Mouse (Mus musculus): ENCODE measurements at regions not wholly inside any gene's neighbourhood (a gene's known extent, or its start where the extent isn't known, plus 50 kb on each side); places are given as distances from the start of the nearest gene placed in this dataset.
A peak's percentile ranks its signal among the peaks of the same experiment; 100 is the strongest.

DNA sequence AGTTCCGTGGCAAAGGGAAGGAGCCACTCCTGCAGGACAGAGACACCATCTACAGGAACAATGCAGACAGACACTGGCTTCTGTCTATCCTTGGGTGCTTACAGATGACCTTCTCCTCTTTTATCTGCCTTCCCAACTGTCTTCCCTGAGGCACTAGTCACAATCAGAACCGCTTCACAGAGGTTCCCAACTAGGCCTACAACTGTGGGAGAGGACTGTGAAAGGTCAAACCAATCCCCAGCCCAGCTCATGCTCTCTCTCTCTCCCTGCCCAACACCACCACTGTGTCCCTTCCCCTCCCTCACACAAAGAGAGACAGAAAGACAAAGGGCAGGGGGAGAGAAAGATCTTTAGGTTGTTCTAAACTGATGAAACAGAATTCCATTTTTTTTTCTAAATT, 61.3 kb downstream of the Tmem17 start:
- H3K27me3 ChIP-seq (ENCODE audit: control insufficient read depth, insufficient read depth, insufficient read length), result no peaks in the 10 kb centered on the region
- TF ChIP-seq REST (IDR thresholded peaks at IDR 0.05; ENCODE audit: insufficient read depth, insufficient read length), result no peak
- TF ChIP-seq TCF12 (IDR thresholded peaks at IDR 0.05; ENCODE audit: insufficient read depth, poor library complexity, severe bottlenecking), result no peak
- TF ChIP-seq USF1 (IDR thresholded peaks at IDR 0.05; ENCODE audit: low read depth), result no peak
- no peak for TF ChIP-seq MAX (IDR thresholded peaks at IDR 0.05; ENCODE audit: low read depth)
- TF ChIP-seq POLR2A (IDR thresholded peaks at IDR 0.05; ENCODE audit: insufficient read length, low read depth), result no peak
- no peak for TF ChIP-seq SRF (IDR thresholded peaks at IDR 0.05; ENCODE audit: control insufficient read depth, insufficient read length, low read depth)
- TF ChIP-seq MYOG (IDR thresholded peaks at IDR 0.05; ENCODE audit: control insufficient read depth in 1 of 3, insufficient read depth in 1 of 3, insufficient read length in 2 of 3, low read depth in 2 of 3), result no peak

DNA sequence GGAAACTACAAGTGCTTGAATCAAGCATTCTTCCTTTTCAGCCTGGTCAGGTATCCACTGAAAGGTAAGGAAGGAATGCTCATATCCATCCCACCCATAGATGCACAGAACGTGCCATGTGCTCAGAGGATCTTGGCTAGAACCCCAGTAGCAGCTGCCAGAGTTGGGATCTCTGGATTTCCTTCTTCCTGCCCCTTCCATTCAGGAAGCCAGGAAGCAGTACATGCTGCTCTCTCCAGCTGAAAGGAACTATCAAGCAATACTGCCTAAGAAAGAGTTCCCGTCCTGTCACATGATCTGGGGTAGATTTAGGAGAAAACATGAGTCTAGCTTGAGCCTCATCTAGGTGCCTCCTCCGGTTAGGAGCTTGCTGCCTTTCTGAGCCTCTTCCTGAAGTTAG, 61.9 kb downstream of the Tmem17 start:
- H3K4me3 ChIP-seq, result no peak overlapping the region
- H3K4me2 ChIP-seq (ENCODE audit: low read depth), result no peak overlapping the region
- no peaks in the 10 kb centered on the region for H3K79me2 ChIP-seq (ENCODE audit: control insufficient read depth, insufficient read depth)
- TF ChIP-seq POLR2A (IDR thresholded peaks at IDR 0.05; ENCODE audit: insufficient read length, low read depth), result no peak
- no peak for TF ChIP-seq E2F4 (IDR thresholded peaks at IDR 0.05; ENCODE audit: insufficient read depth)
- TF ChIP-seq SRF (IDR thresholded peaks at IDR 0.05; ENCODE audit: control insufficient read depth, insufficient read length, low read depth), result no peak
- no peak for TF ChIP-seq USF1 (IDR thresholded peaks at IDR 0.05; ENCODE audit: low read depth)
- no peak for TF ChIP-seq MYOD1 (IDR thresholded peaks at IDR 0.05; ENCODE audit: control insufficient read depth in 1 of 3, insufficient read length in 2 of 3, low read depth in 2 of 3)
- no peak for TF ChIP-seq REST (IDR thresholded peaks at IDR 0.05; ENCODE audit: insufficient read depth, insufficient read length)
- no peak for TF ChIP-seq POLR2AphosphoS2 (IDR thresholded peaks at IDR 0.05; ENCODE audit: insufficient read length, low read depth)
- no peak for TF ChIP-seq TCF12 (IDR thresholded peaks at IDR 0.05; ENCODE audit: insufficient read depth, poor library complexity, severe bottlenecking)
- no peak for TF ChIP-seq TCF3 (IDR thresholded peaks at IDR 0.05; ENCODE audit: insufficient read length, low read depth)
- no peaks in the 10 kb centered on the region for H3K27me3 ChIP-seq (ENCODE audit: control insufficient read depth, insufficient read depth, insufficient read length)
- no peaks in the 10 kb centered on the region for H3K36me3 ChIP-seq (ENCODE audit: control insufficient read depth, insufficient read depth)
- no peak overlapping the region for H3ac ChIP-seq (ENCODE audit: control insufficient read depth, insufficient read length)

More for the DNA sequence above, 61.3 kb downstream of the Tmem17 start:
- Histone ChIP-seq H3ac (ENCODE audit: control insufficient read depth, insufficient read length) (no peak overlapping the region), H3K4me2 (ENCODE audit: low read depth) (no peak overlapping the region), H3K4me3 (no peak overlapping the region), H3K79me2 (ENCODE audit: control insufficient read depth, insufficient read depth) (no peaks in the 10 kb centered on the region), H3K36me3 (ENCODE audit: control insufficient read depth, insufficient read depth) (no peaks in the 10 kb centered on the region)

DNA sequence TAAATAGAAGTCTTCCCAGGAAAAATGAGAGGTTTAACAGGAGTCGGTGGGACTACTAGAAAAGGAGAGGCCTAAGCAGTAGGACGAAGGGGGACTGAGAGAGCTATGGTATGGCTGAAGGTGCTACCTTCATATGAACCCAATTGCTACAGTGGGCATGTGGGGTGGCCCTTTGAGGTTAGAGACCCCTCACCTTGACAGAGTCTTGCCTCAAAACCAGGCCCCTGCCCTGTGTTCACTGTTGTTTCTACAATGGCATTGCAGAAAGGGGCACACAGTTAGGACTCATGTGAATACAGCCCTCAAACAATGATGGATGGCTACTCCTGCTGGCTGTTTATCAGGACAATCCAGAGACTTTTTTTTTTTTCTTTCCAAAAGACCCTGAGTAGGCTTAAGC, 62.6 kb downstream of the Tmem17 start:
- no peaks in the 10 kb centered on the region for H3K79me2 ChIP-seq (ENCODE audit: control insufficient read depth, insufficient read depth)
- no peak overlapping the region for H3K4me3 ChIP-seq
- no peak overlapping the region for H3ac ChIP-seq (ENCODE audit: control insufficient read depth, insufficient read length)
- H3K36me3 ChIP-seq (ENCODE audit: control insufficient read depth, insufficient read depth), result no peaks in the 10 kb centered on the region
- H3K4me2 ChIP-seq (ENCODE audit: low read depth), result no peak overlapping the region
- TF ChIP-seq CEBPB (IDR thresholded peaks at IDR 0.05; ENCODE audit: insufficient read depth, poor library complexity, severe bottlenecking) (no peak), E2F4 (IDR thresholded peaks at IDR 0.05; ENCODE audit: insufficient read depth) (no peak), MYOG (IDR thresholded peaks at IDR 0.05; ENCODE audit: control insufficient read depth in 1 of 3, insufficient read depth in 1 of 3, insufficient read length in 2 of 3, low read depth in 2 of 3) (no peak), USF1 (IDR thresholded peaks at IDR 0.05; ENCODE audit: low read depth) (no peak), MAX (IDR thresholded peaks at IDR 0.05; ENCODE audit: low read depth) (no peak), TCF3 (IDR thresholded peaks at IDR 0.05; ENCODE audit: insufficient read length, low read depth) (no peak), TCF12 (IDR thresholded peaks at IDR 0.05; ENCODE audit: insufficient read depth, poor library complexity, severe bottlenecking) (no peak), SRF (IDR thresholded peaks at IDR 0.05; ENCODE audit: control insufficient read depth, insufficient read length, low read depth) (no peak), POLR2A (IDR thresholded peaks at IDR 0.05; ENCODE audit: insufficient read length, low read depth) (no peak), MYOD1 (IDR thresholded peaks at IDR 0.05; ENCODE audit: control insufficient read depth in 1 of 3, insufficient read length in 2 of 3, low read depth in 2 of 3) (no peak), REST (IDR thresholded peaks at IDR 0.05; ENCODE audit: insufficient read depth, insufficient read length) (no peak), POLR2AphosphoS2 (IDR thresholded peaks at IDR 0.05; ENCODE audit: insufficient read length, low read depth) (no peak)
- H3K27me3 ChIP-seq (ENCODE audit: control insufficient read depth, insufficient read depth, insufficient read length), result no peaks in the 10 kb centered on the region

DNA sequence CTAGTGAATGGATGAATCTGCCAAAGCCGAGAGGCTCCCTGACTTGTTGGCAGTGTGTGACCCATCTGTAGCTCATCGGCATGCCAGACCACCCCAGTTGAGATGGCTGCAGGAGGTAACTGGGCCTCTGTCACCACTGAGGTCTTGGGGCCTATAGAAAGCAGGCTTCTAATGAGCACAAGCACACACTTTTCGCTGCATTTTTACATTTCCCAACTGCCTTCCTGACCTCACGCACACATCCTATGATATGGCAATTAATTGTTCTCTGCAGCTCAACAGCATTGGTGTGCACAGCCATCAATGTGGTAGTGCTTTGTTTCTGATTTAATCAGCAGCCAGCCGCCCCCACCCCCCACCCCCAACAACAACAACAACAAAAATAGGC, 72.2 kb downstream of the Tmem17 start:
- TF ChIP-seq POLR2AphosphoS2 (IDR thresholded peaks at IDR 0.05; ENCODE audit: insufficient read length, low read depth), result no peak
- H3K4me2 ChIP-seq (ENCODE audit: low read depth), result peak overlapping the region; percentile 67

GRCm38 (mm10) chr11:22584488-22585158, 72.7 kb downstream of the Tmem17 start:
- no peaks in the 10 kb centered on the region for H3K27me3 ChIP-seq (ENCODE audit: control insufficient read depth, insufficient read depth, insufficient read length)
- no peaks in the 10 kb centered on the region for H3K36me3 ChIP-seq (ENCODE audit: control insufficient read depth, insufficient read depth)
- no peak for TF ChIP-seq MYOD1 (IDR thresholded peaks at IDR 0.05; ENCODE audit: control insufficient read depth in 1 of 3, insufficient read length in 2 of 3, low read depth in 2 of 3)
- TF ChIP-seq MYOG (IDR thresholded peaks at IDR 0.05; ENCODE audit: control insufficient read depth in 1 of 3, insufficient read depth in 1 of 3, insufficient read length in 2 of 3, low read depth in 2 of 3), result no peak
- TF ChIP-seq E2F4 (IDR thresholded peaks at IDR 0.05; ENCODE audit: insufficient read depth), result no peak
- no peak for TF ChIP-seq SRF (IDR thresholded peaks at IDR 0.05; ENCODE audit: control insufficient read depth, insufficient read length, low read depth)
- no peak for TF ChIP-seq REST (IDR thresholded peaks at IDR 0.05; ENCODE audit: insufficient read depth, insufficient read length)
- TF ChIP-seq MAX (IDR thresholded peaks at IDR 0.05; ENCODE audit: low read depth), result no peak
- TF ChIP-seq POLR2A (IDR thresholded peaks at IDR 0.05; ENCODE audit: insufficient read length, low read depth), result no peak
- TF ChIP-seq TCF3 (IDR thresholded peaks at IDR 0.05; ENCODE audit: insufficient read length, low read depth), result no peak
- no peak for TF ChIP-seq TCF12 (IDR thresholded peaks at IDR 0.05; ENCODE audit: insufficient read depth, poor library complexity, severe bottlenecking)
- no peak for TF ChIP-seq POLR2AphosphoS2 (IDR thresholded peaks at IDR 0.05; ENCODE audit: insufficient read length, low read depth)
- no peak for TF ChIP-seq USF1 (IDR thresholded peaks at IDR 0.05; ENCODE audit: low read depth)
- TF ChIP-seq CEBPB (IDR thresholded peaks at IDR 0.05; ENCODE audit: insufficient read depth, poor library complexity, severe bottlenecking), result no peak
- H3ac ChIP-seq (ENCODE audit: control insufficient read depth, insufficient read length), result no peak overlapping the region
- no peak overlapping the region for H3K4me3 ChIP-seq
- peak overlapping the region; percentile 67 for H3K4me2 ChIP-seq (ENCODE audit: low read depth)
- H3K79me2 ChIP-seq (ENCODE audit: control insufficient read depth, insufficient read depth), result no peaks in the 10 kb centered on the region

More for the DNA sequence above, 72.2 kb downstream of the Tmem17 start:
- Histone ChIP-seq H3K27me3 (ENCODE audit: control insufficient read depth, insufficient read depth, insufficient read length) (no peaks in the 10 kb centered on the region), H3K79me2 (ENCODE audit: control insufficient read depth, insufficient read depth) (no peaks in the 10 kb centered on the region), H3K4me3 (no peak overlapping the region), H3K36me3 (ENCODE audit: control insufficient read depth, insufficient read depth) (no peaks in the 10 kb centered on the region), H3ac (ENCODE audit: control insufficient read depth, insufficient read length) (no peak overlapping the region)
